Mouse (Mus musculus) forebrain, embryonic 10.5 days (tissue): ENCODE measurements around the gene Grik5. TPM values are rescaled to one million over a fixed set of nuclear protein-coding genes. Genes with fewer than 3 reads are reported as not detected.

ENCODE experiments used
- DNase-seq: peaks from one replicate; pipeline ENCODE4 v3.0.0-alpha.2; 2017; ENCODE audit warnings: low spot score; ENCODE audit errors: extremely low spot score
- H3K27ac ChIP-seq: fragments of 300-500 bp; sonication (generic); 2 replicates; pipeline ENCODE4 v1.5.1; 2016; ENCODE audit warnings: mild to moderate bottlenecking
- H3K27me3 ChIP-seq: fragments of 300-500 bp; sonication (generic); 2 replicates; pipeline ENCODE4 v1.6.1; 2016; ENCODE audit warnings: mild to moderate bottlenecking; ENCODE audit not compliant: poor library complexity, severe bottlenecking
- H3K36me3 ChIP-seq: fragments of 300-500 bp; sonication (generic); replicated peaks from 2 replicates; pipeline ENCODE4 v1.6.1; 2016; ENCODE audit warnings: mild to moderate bottlenecking, moderate library complexity
- H3K4me1 ChIP-seq: fragments of 300-500 bp; sonication (generic); 2 replicates; pipeline ENCODE4 v1.6.1; 2016
- H3K4me3 ChIP-seq: fragments of 300-500 bp; sonication (generic); 2 replicates; pipeline ENCODE4 v1.5.1; 2016; ENCODE audit warnings: mild to moderate bottlenecking, moderate library complexity
- H3K9me3 ChIP-seq: fragments of 300-500 bp; sonication (generic); 2 replicates; pipeline ENCODE4 v1.6.1; 2016; ENCODE audit warnings: mild to moderate bottlenecking, moderate library complexity
- WGBS: fragments of 180-500 bp; shearing (Covaris S2); methylation state at CpG from one replicate; pipeline ENCODE4 v1.1.7; 2016; 5-methylcytosine and 5-hydroxymethylcytosine counted together
- polyA plus RNA-seq: library from polyadenylated mRNA; unstranded; fragments of >200 nt; fragmentation: Nextera tagmentation; extraction: Ambion mirVana; gene quantifications from 2 replicates; pipeline ENCODE4 v1.2.1, GENCODE M21; 2016

Grik5 gene
- polyA plus RNA-seq, 1 experiment from 2014 or later, result 6.8 TPM

DNA sequence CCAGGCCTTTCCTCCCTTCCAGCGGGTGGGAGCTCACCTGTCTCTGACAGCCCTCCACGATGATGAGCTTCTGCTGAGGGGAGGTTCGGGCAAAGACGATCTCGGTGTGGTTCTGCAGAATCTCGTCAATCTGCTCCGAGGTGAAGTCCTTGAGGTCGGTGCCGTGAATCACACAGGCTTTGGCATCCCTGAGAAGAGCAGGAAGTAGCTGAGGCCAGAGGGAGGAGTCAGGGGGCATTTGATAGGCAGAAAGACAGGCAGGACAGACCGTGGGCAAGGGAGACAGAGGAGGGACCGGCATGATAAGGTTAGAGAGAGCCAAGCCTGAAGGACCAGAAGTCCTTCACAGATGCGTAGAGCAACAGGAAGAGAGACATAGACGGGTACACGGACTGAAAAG is 84.2 kb downstream of the Grik5 start:
- Histone ChIP-seq H3K4me3 (no peak overlapping the region), H3K4me1 (peaks cover 4% of the 10 kb centered on the region; the same call in 1 of the 2 replicates), H3K27ac (no peak overlapping the region), H3K27me3 (no peaks in the 10 kb centered on the region), H3K36me3 (no peaks in the 10 kb centered on the region), H3K9me3 (0 out of 2 replicates have a peak, but pooled peaks cover 5% of the 10 kb centered on the region)
- DNase-seq, result no peak
- WGBS, result 89% methylated on average over 14 of the region's 14 CpGs

DNA sequence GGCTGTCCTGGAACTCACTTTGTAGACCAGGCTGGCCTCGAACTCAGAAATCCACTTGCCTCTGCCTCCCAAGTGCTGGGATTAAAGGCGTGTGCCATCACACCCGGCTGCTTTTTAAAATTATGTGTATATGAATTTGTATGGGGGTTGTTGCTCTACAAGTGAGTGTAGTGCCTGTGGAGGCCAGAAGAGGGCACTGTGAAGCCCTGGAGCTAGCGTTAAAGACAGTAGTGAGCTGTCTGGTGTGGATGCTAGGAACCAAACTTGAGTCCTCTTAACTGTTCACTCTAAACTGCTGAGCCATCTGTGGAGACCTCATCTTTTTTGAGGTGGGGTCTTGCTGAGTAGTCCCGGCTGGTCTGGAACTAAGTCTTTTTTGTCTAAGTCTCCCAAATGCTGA is 86.3 kb downstream of the Grik5 start:
- Histone ChIP-seq H3K27ac (no peak overlapping the region), H3K4me3 (no peak overlapping the region), H3K4me1 (peaks cover 2% of the 10 kb centered on the region; the same call in 1 of the 2 replicates), H3K36me3 (no peaks in the 10 kb centered on the region), H3K9me3 (0 out of 2 replicates have a peak, but pooled peaks cover 5% of the 10 kb centered on the region), H3K27me3 (no peaks in the 10 kb centered on the region)
- no peak for DNase-seq
- 73% methylated on average over 5 of the region's 5 CpGs for WGBS

DNA sequence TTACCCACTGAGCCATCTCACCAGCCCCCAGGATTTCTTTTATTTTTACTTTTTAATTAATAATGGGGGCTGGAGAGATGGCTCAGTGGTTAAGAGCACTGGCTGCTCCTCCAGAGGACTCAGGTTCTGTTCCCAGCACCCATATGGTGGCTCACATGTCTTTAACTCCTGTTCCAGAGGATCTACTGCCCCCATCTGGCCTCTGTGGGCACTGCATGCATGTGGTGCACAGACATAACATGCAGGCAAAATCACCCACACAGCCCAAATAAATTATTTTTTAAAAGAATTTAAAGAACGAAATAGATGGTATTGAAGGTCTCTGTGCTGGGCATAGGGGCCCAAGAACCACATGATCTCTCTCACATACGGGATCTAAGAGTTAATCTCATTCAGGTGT is 87.8 kb downstream of the Grik5 start:
- 0 out of 2 replicates have a peak, but pooled peaks cover 5% of the 10 kb centered on the region for H3K9me3 ChIP-seq
- no peak overlapping the region for H3K4me3 ChIP-seq
- H3K27me3 ChIP-seq, result no peaks in the 10 kb centered on the region
- 92% methylated on average over 2 of the region's 2 CpGs for WGBS
- no peak overlapping the region for H3K27ac ChIP-seq
- DNase-seq, result no peak
- no peaks in the 10 kb centered on the region for H3K36me3 ChIP-seq
- H3K4me1 ChIP-seq, result no peaks in the 10 kb centered on the region

DNA sequence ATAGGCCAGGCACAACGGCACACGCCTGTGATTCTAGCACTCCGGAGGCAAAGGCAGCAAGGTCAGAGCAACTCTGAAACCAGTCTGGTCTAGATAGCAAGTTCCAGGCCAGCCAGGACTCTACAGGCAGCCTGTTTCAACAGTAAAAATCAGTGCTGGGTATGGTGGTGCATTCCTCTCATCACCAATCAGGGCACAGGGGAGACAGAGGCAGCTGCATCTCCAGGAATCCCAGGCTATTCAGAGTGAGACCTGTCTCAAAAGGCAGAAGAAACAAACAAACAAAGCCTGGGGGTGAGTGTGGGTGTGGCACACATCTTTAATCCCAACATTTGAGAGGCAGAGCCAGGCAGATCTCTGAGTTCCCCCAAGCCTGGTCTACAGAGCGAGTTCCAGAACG is 88.8 kb downstream of the Grik5 start:
- no peak for DNase-seq
- H3K27me3 ChIP-seq, result no peaks in the 10 kb centered on the region
- no peak overlapping the region for H3K27ac ChIP-seq
- 89% methylated on average over 5 of the region's 5 CpGs for WGBS
- no peak overlapping the region for H3K4me3 ChIP-seq
- H3K36me3 ChIP-seq, result no peaks in the 10 kb centered on the region
- H3K9me3 ChIP-seq, result 0 out of 2 replicates have a peak, but pooled peaks cover 11% of the 10 kb centered on the region
- no peaks in the 10 kb centered on the region for H3K4me1 ChIP-seq

DNA sequence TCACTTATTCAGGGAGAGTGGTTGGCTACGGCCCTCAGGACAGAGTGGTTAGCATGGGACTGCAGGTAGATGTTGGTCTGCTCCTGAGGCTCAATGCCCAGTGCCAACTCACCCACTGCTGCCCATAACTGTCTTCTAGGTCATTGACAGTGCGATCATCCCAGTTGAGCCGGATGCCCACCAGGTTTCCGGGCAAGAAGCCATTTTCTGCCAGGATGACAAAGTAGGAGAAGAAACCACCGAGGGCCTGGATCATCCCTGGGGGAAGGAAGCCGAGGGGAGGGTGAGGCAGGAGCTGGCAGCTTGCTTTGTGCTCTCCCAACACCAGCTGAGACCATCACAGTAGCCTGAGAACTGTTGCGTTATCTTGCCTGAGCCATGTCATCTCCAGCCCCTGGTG is 91.7 kb downstream of the Grik5 start:
- Histone ChIP-seq H3K27me3 (no peaks in the 10 kb centered on the region), H3K9me3 (0 out of 2 replicates have a peak, but pooled peaks cover 11% of the 10 kb centered on the region), H3K4me3 (no peak overlapping the region), H3K4me1 (no peaks in the 10 kb centered on the region), H3K27ac (no peak overlapping the region), H3K36me3 (no peaks in the 10 kb centered on the region)
- WGBS, result 82% methylated on average over 7 of the region's 7 CpGs
- DNase-seq, result no peak

DNA sequence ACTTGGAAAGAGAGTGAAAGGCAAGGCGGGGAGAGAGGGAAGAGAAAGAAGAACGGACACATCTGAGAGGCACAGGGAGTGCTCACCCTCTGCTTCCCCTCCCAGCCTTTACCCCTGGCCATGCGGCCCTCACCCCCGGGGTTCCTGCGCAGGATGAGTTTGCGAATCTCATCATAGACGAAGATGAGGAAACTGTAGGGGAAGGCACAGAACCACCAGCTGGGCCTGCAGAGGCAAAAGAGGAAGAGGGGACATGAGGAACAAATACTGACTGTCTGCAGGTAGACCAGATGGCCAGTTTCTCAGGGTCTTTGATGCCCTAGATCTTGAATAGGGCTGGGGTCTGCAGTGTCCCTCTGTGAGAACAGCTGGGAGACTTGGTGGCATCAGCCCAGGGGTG is 93.4 kb downstream of the Grik5 start:
- Histone ChIP-seq H3K27ac (no peak overlapping the region), H3K4me1 (no peaks in the 10 kb centered on the region), H3K4me3 (no peak overlapping the region), H3K36me3 (no peaks in the 10 kb centered on the region), H3K9me3 (0 out of 2 replicates have a peak, but pooled peaks cover 6% of the 10 kb centered on the region), H3K27me3 (no peaks in the 10 kb centered on the region)
- DNase-seq, result no peak
- WGBS, result 84% methylated on average over 7 of the region's 7 CpGs

DNA sequence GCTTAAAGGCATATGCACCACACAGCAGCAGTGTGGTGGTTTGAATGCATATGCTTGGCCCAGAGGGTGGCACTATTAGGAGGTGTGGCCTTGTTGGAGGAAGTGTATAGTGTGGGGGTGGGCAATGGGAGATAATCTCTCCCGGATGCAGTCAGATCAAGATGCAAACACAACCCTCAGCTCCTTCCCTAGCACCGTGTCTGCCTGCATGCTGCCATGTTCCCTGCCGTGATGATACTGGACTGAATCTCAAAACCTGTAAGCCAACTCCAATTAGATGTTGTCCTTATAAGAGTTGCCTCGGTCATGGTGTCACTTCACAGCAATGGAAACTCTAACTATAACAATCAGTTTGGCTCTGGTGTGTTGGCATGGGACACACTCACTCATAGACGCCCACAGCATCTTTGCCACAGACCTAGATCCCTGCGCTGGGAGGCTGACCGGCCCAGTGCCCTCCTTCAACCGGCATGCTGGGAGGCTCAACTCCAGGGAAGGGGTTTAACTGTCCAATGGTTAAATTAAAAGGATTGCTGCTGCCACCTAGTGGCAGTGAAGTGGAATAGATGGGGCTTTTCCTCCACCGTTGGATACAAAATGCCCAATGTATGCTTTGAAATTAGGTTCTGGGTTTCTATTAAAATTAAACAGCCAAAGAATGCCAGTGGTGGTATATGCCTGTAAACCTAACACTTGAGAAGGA is 97.1 kb downstream of the Grik5 start:
- peak; percentile 42 for DNase-seq
- peaks cover 15% of the 10 kb centered on the region for H3K4me1 ChIP-seq
- WGBS, result 30% methylated on average over 9 of the region's 9 CpGs
- 0 out of 2 replicates have a peak, but pooled peaks cover 6% of the 10 kb centered on the region for H3K9me3 ChIP-seq
- no peak overlapping the region for H3K4me3 ChIP-seq
- H3K27ac ChIP-seq, result no peak overlapping the region
- no peaks in the 10 kb centered on the region for H3K27me3 ChIP-seq
- no peaks in the 10 kb centered on the region for H3K36me3 ChIP-seq

DNA sequence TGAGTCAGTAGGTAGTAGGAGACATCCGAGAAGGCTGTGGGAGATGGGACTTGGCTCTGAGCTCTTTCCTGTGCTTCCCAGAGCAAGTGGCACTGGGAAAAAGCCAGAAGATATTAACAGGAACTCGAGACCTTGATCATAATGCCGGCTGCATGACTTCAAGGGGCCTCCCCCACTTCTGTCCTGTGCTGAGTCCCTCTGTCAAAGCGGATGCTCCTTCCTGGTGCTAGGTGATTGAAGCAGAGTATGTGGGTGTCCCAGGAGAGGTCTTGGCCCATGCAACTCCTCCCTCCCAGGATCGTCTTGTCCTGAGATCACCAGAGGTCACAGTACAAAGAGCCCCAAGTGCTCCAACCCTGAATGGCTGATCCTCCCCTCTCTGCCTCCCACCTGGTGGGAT is 98.2 kb downstream of the Grik5 start:
- Histone ChIP-seq H3K27ac (no peak overlapping the region), H3K9me3 (0 out of 2 replicates have a peak, but pooled peaks cover 4% of the 10 kb centered on the region), H3K27me3 (no peaks in the 10 kb centered on the region), H3K4me3 (no peak overlapping the region), H3K4me1 (peaks cover 15% of the 10 kb centered on the region), H3K36me3 (no peaks in the 10 kb centered on the region)
- DNase-seq, result no peak
- WGBS, result 82% methylated on average over 5 of the region's 5 CpGs

DNA sequence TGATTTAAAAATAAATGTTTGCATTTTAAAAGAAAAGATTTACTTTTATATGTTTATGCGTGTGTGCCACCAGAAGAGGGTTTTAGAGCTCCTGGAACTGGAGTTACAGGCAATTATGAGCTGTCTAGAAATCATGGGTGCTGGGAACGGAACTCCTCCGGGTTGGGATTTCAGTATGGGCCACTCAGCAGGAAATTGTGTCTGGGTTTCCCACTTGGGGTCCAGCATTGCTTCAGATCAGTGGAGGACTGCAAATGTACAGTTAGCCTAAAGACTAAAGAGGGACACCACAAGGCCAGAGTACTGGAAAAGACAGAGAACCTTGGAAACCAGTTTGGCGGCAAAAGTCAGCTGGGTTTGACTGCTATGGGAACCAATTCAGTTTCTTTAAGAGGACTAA is 98.9 kb downstream of the Grik5 start:
- no peak overlapping the region for H3K4me3 ChIP-seq
- no peak for DNase-seq
- H3K36me3 ChIP-seq, result no peaks in the 10 kb centered on the region
- no peaks in the 10 kb centered on the region for H3K27me3 ChIP-seq
- WGBS, result 86% methylated on average over 4 of the region's 4 CpGs
- H3K9me3 ChIP-seq, result no peaks in the 10 kb centered on the region
- no peak overlapping the region for H3K27ac ChIP-seq
- H3K4me1 ChIP-seq, result peaks cover 15% of the 10 kb centered on the region

DNA sequence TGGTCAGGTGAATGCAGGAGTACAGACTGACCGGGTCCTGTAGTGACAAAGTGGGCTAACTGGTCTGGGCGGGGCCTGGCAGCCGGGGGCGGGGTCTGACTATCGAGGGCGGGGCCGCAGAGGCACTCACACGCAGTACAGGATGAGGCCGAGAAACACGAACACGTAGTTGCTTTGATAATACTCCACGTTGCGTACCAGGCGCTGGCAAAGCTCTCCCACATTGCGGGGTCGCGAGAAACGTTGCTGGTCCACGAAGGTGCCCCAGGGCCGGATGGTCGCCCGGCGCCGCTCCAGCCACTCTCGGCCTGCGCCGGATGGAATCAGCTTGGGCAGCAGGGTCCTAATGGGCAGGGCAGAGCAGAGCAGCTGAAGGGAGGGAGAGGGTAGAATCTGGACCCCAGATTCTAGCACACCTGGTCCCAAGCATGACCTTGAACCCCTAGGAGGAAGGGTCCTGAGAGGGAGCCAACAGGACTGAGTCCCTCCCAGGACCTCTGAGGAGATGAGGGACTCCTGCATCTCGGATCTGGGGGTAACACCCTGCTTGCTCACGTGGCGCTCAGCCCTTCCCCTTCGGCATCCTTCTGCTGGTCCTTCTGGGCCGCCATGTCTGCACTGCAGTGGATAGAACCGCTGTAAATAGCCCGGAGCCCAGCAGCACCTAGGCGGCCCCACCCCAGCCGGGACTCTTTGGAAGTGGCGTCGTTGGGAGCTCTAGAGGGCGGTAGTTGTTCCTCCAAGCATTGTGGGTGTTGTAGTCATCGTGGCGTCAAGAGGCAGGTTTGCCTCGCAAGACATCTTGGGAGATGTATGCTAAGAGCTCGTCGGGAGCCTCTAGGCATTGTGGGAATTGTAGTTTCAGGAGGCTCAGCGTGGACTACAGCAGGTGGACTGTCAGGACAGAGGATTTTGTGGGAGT is 99.9 kb downstream of the Grik5 start, which contains the start of gene Rabac1:
TSS of gene Rabac1 (minus strand) at position 783 of the 922 bp plus-strand sequence.
- Histone ChIP-seq H3K9me3 (no peaks in the 10 kb centered on the region), H3K4me1 (peaks cover 15% of the 10 kb centered on the region), H3K27me3 (no peaks in the 10 kb centered on the region), H3K27ac (peak within 1 kb of the TSS; percentile 85), H3K36me3 (no peaks in the 10 kb centered on the region), H3K4me3 (peak within 1 kb of the TSS; percentile 72)
- peak; percentile 87 for DNase-seq
- under 1% methylated on average over 45 of the region's 45 CpGs for WGBS

DNA sequence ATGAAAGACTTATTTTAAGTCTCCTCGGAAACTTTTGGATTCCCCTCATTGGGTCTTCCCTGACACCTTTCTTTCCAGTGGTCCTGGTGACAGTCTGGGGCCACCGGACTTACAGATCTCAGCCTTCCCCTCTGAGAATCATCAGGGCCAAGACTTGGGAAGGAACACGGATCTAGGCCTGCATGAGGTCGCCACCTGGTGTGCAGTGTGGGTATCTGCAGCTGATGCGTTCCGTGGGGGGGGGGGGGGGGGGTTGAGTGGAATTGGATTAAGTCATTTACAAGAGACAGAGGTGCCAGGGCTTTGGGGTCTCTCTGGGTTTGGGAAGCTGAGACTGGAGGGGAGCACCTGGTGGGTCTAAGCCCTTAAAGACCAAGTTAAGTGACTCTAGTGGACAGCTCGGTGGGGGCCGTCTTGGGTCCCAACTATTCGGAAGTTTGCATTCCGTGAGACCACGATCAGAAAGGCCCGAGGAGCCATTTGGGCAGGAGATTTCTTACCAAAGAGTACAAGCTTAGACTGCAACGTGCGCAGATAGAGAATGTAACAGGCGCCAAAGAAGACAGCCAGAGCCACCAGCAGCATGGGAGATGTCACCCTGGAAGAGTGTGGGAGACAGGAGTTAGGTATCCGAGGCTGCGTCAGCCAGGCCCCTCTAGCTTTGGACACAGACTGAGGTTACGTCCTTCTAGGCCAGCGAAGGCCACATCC is 100.7 kb downstream of the Grik5 start:
- H3K27ac ChIP-seq, result peak overlapping the region; percentile 85
- 11% methylated on average over 19 of the region's 19 CpGs for WGBS
- DNase-seq, result peak; percentile 65

DNA sequence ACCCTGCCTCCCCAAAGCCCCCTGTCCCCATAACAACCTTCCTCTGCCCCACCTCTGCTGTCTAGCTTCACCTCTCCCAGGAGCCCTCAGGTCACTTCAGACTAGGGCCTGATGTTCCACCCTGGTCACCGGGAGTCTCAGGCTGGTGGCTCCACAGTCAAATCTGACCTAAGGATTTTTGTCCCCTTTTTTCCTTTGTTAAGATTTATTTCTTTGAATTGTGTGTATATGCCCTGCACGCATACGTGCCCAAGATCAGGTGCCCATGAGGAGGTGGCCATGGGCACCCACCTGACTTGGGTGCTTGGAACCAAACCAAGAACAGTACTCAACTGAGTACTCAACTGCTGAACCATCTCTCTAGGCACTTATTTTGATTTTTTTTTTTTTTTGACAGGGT is 101.8 kb downstream of the Grik5 start:
- Histone ChIP-seq H3K4me1 (peaks cover 16% of the 10 kb centered on the region), H3K4me3 (no peak overlapping the region), H3K27me3 (no peaks in the 10 kb centered on the region), H3K27ac (no peak overlapping the region), H3K36me3 (no peaks in the 10 kb centered on the region), H3K9me3 (no peaks in the 10 kb centered on the region)
- 96% methylated on average over 3 of the region's 3 CpGs for WGBS
- DNase-seq, result no peak

More for the DNA sequence above, 100.7 kb downstream of the Grik5 start:
- H3K27me3 ChIP-seq, result no peaks in the 10 kb centered on the region
- no peaks in the 10 kb centered on the region for H3K9me3 ChIP-seq
- no peaks in the 10 kb centered on the region for H3K36me3 ChIP-seq
- H3K4me3 ChIP-seq, result peak overlapping the region; percentile 72
- H3K4me1 ChIP-seq, result peaks cover 15% of the 10 kb centered on the region
